Mouse (Mus musculus) thymus, adult 2 months (tissue): Measurements from ENCODE around the gene Gpr146. TPM values are rescaled to one million over a fixed set of nuclear protein-coding genes. Genes with fewer than 3 reads are reported as not detected.

Experiments
- DNase-seq: peaks from one replicate; pipeline ENCODE4 v3.0.0; 2021
- H3K27ac ChIP-seq: fragments of 200-500 bp; 2 replicates; pipeline ENCODE4 v1.5.1; 2012; ENCODE audit warnings: low read length, control low read depth; ENCODE audit not compliant: control insufficient read depth, insufficient read depth
- H3K27me3 ChIP-seq: fragments of 200-500 bp; 2 replicates; pipeline ENCODE4 v1.6.1; 2012; ENCODE audit warnings: mild to moderate bottlenecking, low read length, moderate library complexity, mixed read lengths; ENCODE audit not compliant: control insufficient read depth, insufficient read depth
- H3K36me3 ChIP-seq: fragments of 200-500 bp; 2 replicates; pipeline ENCODE4 v1.6.1; 2012; ENCODE audit warnings: mild to moderate bottlenecking, low read length, moderate library complexity; ENCODE audit not compliant: control insufficient read depth, insufficient read depth
- H3K4me1 ChIP-seq: fragments of 200-500 bp; replicated peaks from 2 replicates; pipeline ENCODE4 v1.6.1; 2012; ENCODE audit warnings: low read length; ENCODE audit not compliant: control insufficient read depth, insufficient read depth
- H3K4me3 ChIP-seq: fragments of 200-500 bp; 2 replicates; pipeline ENCODE4 v1.5.1; 2012; ENCODE audit warnings: mild to moderate bottlenecking, low read length, control low read depth, moderate library complexity; ENCODE audit not compliant: control insufficient read depth, insufficient read depth
- CTCF ChIP-seq: fragments of 200-500 bp; IDR thresholded peaks from 2 replicates; pipeline ENCODE4 v1.5.1; 2012; ENCODE audit warnings: mild to moderate bottlenecking, control low read depth, low read length, moderate library complexity, borderline replicate concordance; ENCODE audit not compliant: control insufficient read depth, poor library complexity, insufficient read depth; ENCODE audit errors: extremely low read depth
- POLR2A ChIP-seq: fragments of 200-500 bp; IDR thresholded peaks from 2 replicates; pipeline ENCODE4 v1.6.1; 2012; ENCODE audit warnings: mild to moderate bottlenecking, low read length, control low read depth, moderate library complexity; ENCODE audit not compliant: control insufficient read depth, poor library complexity, insufficient read depth; ENCODE audit errors: extremely low read depth
- WGBS: fragments of 180-500 bp; shearing (Covaris S2); methylation state at CpG from one replicate; pipeline ENCODE4 v1.1.7; 2018; 5-methylcytosine and 5-hydroxymethylcytosine counted together
- polyA plus RNA-seq: library from polyadenylated mRNA; depleted of rRNA; stranded (reverse); fragments of >200 nt; gene quantifications from 2 replicates; pipeline ENCODE4 v1.2.3, GENCODE M21; 2012; rRNA removed

Gene Gpr146
- polyA plus RNA-seq, 1 experiment, result 40.1 TPM

GRCm38 (mm10) chr5:139440926-139441725, 63.6 kb downstream of the Gpr146 start:
- Histone ChIP-seq H3K36me3 (no peaks in the 10 kb centered on the region), H3K27ac (no peak overlapping the region)

GRCm38 (mm10) chr5:139441726-139442018, 64.2 kb downstream of the Gpr146 start:
- no peak overlapping the region for H3K4me3 ChIP-seq
- TF ChIP-seq CTCF, result no peak
- no peak for TF ChIP-seq POLR2A
- H3K27ac ChIP-seq, result no peak overlapping the region
- no peaks in the 10 kb centered on the region for H3K4me1 ChIP-seq
- H3K27me3 ChIP-seq, result no peaks in the 10 kb centered on the region
- no peak for DNase-seq
- no peaks in the 10 kb centered on the region for H3K36me3 ChIP-seq
- WGBS, result 100% methylated on average over 2 of the region's 2 CpGs

More at GRCm38 (mm10) chr5:139440926-139441725, 63.6 kb downstream of the Gpr146 start:
- Histone ChIP-seq H3K4me3 (no peak overlapping the region), H3K4me1 (no peaks in the 10 kb centered on the region), H3K27me3 (no peaks in the 10 kb centered on the region)
- TF ChIP-seq CTCF (no peak), POLR2A (no peak)
- 98% methylated on average over 11 of the region's 11 CpGs for WGBS
- no peak for DNase-seq

- no peak for DNase-seq
- no peak overlapping the region for H3K4me3 ChIP-seq
- WGBS, result 96% methylated on average over 12 of the region's 12 CpGs
Observed at GRCm38 (mm10) chr5:139442428-139442827, 64.9 kb downstream of the Gpr146 start.

GRCm38 (mm10) chr5:139442962-139443361, 65.5 kb downstream of the Gpr146 start:
- no peak for TF ChIP-seq CTCF
- no peak for TF ChIP-seq POLR2A
- H3K36me3 ChIP-seq, result no peaks in the 10 kb centered on the region
- DNase-seq, result no peak
- H3K27ac ChIP-seq, result no peak overlapping the region
- peaks cover 3% of the 10 kb centered on the region for H3K4me1 ChIP-seq
- WGBS, result 93% methylated on average over 4 of the region's 4 CpGs
- H3K4me3 ChIP-seq, result no peak overlapping the region
- no peaks in the 10 kb centered on the region for H3K27me3 ChIP-seq

More at GRCm38 (mm10) chr5:139442428-139442827, 64.9 kb downstream of the Gpr146 start:
- TF ChIP-seq POLR2A (no peak), CTCF (no peak)
- Histone ChIP-seq H3K27ac (no peak overlapping the region), H3K27me3 (no peaks in the 10 kb centered on the region), H3K4me1 (0 out of 2 replicates have a peak, but pooled peaks cover 2% of the 10 kb centered on the region), H3K36me3 (no peaks in the 10 kb centered on the region)

GRCm38 (mm10) chr5:139445258-139445657, 67.8 kb downstream of the Gpr146 start:
- no peaks in the 10 kb centered on the region for H3K27me3 ChIP-seq
- 97% methylated on average over 8 of the region's 8 CpGs for WGBS
- DNase-seq, result no peak
- H3K36me3 ChIP-seq, result no peaks in the 10 kb centered on the region
- no peak overlapping the region for H3K27ac ChIP-seq
- peaks cover 22% of the 10 kb centered on the region for H3K4me1 ChIP-seq
- no peak for TF ChIP-seq CTCF
- H3K4me3 ChIP-seq, result no peak overlapping the region

Other genes starting within 250 kb of the Gpr146 start
- 3.6 TPM in 2 replicates for gene Prkar1b, start 227.7 kb upstream of the Gpr146 start, polyA plus RNA-seq
- 50.5 and 66.5 TPM in 2 replicates for gene Dnaaf5, start 227.5 kb upstream of the Gpr146 start, polyA plus RNA-seq
- 34.3 and 36.3 TPM in 2 replicates for gene Sun1, start 177.1 kb upstream of the Gpr146 start, polyA plus RNA-seq
- gene Get4, start 125.4 kb upstream of the Gpr146 start, polyA plus RNA-seq, result 186 and 252 TPM in 2 replicates
- 13.1 and 15.5 TPM in 2 replicates for gene Adap1, start 52.1 kb upstream of the Gpr146 start, polyA plus RNA-seq
- 84.7 and 99.2 TPM in 2 replicates for gene Cox19, start 26.3 kb upstream of the Gpr146 start, polyA plus RNA-seq
- 0.20 and 1.2 TPM in 2 replicates for gene Cyp2w1, start 25.1 kb upstream of the Gpr146 start, polyA plus RNA-seq
- gene C130050O18Rik, start 27.6 kb downstream of the Gpr146 start, polyA plus RNA-seq, result 1.5 and 2.1 TPM in 2 replicates
- gene Gper1, start 45.5 kb downstream of the Gpr146 start, polyA plus RNA-seq, result 1.5 and 2.1 TPM in 2 replicates
- gene 3110082I17Rik, start 82.8 kb downstream of the Gpr146 start, polyA plus RNA-seq, result 7.5 and 8.2 TPM in 2 replicates
- 15.5 and 15.9 TPM in 2 replicates for gene Zfand2a, start 106.9 kb downstream of the Gpr146 start, polyA plus RNA-seq
- 0.24 and 0.26 TPM in 2 replicates for gene Uncx, start 165.8 kb downstream of the Gpr146 start, polyA plus RNA-seq